Mouse (Mus musculus): ENCODE data around the gene 1700012B07Rik. TPM values are rescaled to one million over a fixed set of nuclear protein-coding genes. Genes with fewer than 3 reads are reported as not detected.

The 1700012B07Rik gene
- polyA plus RNA-seq, 1 experiment from 2014 or later: not detected

DNA sequence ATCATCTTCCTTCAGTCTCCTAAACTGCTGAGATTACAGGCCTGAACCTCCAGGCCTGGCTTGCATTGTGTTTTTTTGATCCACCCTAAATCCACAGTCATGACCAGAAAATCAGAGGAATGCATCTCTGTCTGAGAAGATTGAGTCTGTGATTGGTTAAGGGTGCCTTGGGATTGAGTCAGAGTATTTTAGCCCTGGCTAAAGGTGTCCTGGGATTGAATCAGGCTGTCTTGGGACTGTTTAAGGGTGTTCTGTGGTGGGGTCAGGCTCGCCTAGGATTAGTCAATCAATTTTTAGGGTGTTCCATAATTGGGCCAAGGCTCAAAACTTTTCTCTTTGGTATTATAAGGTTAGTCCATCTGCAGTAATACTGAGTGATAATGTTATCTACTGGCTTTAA, 10.9 kb downstream of the 1700012B07Rik start:
- WGBS: 83% methylated on average over 1 of the region's 1 CpGs
- Histone ChIP-seq H3K27ac (replicated peaks) (no peak overlapping the region), H3K4me1 (replicated peaks; ENCODE audit: control insufficient read depth, insufficient read depth) (no peaks in the 10 kb centered on the region), H3K27me3 (ENCODE audit: control insufficient read depth, insufficient read depth, low read length) (no peaks in the 10 kb centered on the region), H3K4me2 (replicated peaks; ENCODE audit: low read depth) (no peak overlapping the region), H3K9ac (ENCODE audit: low read length) (no peak overlapping the region), H3K4me3 (ENCODE audit: low read depth, low read length) (no peak overlapping the region), H3K36me3 (ENCODE audit: control insufficient read depth, insufficient read depth, low read length) (no peaks in the 10 kb centered on the region), H3K9me3 (ENCODE audit: control insufficient read depth, low read length) (no peaks in the 10 kb centered on the region)
- no peak for DNase-seq (ENCODE audit: low spot score)
- no peak for ATAC-seq (ENCODE audit: low FRiP score, low TSS enrichment)
- TF ChIP-seq EP300 (optimal IDR thresholded peaks at IDR 0.05): no peak
- TF ChIP-seq CTCF (IDR thresholded peaks at IDR 0.05; ENCODE audit: low read depth): no peak

DNA sequence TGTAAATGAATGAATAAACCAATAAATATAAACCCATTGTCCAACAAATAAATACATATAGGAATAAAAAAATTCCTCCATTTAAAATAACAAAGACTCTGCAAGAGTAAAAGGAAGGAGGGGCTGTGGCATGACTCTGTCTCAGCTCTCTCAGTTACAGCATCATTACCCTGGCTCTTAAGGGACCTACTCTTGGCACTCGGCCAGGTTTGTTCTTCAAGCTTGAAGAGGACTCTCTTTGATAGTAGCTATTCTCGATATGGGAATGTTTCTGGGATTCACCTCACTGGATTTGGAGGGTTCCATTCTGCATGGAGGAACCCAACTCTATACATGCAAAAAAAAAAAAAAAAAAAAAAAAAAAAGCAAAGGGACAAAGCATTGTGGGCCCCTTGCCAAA, 16.1 kb downstream of the 1700012B07Rik start:
- ATAC-seq (ENCODE audit: low FRiP score, low TSS enrichment): no peak
- no peak overlapping the region for H3K4me2 ChIP-seq (replicated peaks; ENCODE audit: low read depth)
- H3K9ac ChIP-seq (ENCODE audit: low read length): no peak overlapping the region
- 53% methylated on average over 2 of the region's 2 CpGs for WGBS
- no peaks in the 10 kb centered on the region for H3K27me3 ChIP-seq (ENCODE audit: control insufficient read depth, insufficient read depth, low read length)
- H3K27ac ChIP-seq (replicated peaks): no peak overlapping the region
- H3K36me3 ChIP-seq (ENCODE audit: control insufficient read depth, insufficient read depth, low read length): no peaks in the 10 kb centered on the region
- H3K9me3 ChIP-seq (ENCODE audit: control insufficient read depth, low read length): no peaks in the 10 kb centered on the region
- TF ChIP-seq CTCF (IDR thresholded peaks at IDR 0.05; ENCODE audit: low read depth) (no peak), EP300 (optimal IDR thresholded peaks at IDR 0.05) (no peak)
- no peaks in the 10 kb centered on the region for H3K4me1 ChIP-seq (replicated peaks; ENCODE audit: control insufficient read depth, insufficient read depth)
- H3K4me3 ChIP-seq (ENCODE audit: low read depth, low read length): no peak overlapping the region
- no peak for DNase-seq (ENCODE audit: low spot score)

DNA sequence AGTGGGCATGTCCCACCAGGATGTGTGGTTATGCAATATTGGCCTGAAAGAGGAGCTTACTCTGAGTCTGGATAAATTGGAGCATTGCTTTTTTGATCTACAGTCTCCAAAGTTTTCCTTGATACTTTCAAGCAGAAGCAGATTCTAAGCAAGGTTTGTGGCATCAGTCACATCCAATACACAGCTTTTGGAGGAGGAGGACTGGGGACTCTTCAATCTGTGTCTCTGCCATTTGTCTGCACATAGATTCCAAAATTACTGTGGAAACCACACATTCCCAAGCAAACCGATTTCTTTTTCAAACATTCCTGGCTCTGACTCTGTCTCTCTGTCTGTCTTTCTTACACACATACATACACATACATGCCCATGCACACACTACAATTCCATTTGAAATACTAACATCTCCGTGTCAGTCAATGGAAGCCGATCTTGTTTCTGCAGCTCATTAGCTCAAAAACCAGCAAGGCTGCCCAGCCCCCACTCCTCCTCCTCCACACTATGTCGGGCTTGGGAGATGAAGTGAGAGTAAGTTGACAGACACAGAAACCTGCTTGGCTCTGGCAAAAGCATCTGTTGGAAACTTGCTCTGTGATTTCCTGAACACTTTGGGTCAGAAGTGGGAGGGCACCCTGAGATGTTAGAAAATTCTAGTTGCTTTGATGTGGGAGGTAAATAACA, 18.5 kb downstream of the 1700012B07Rik start:
- no peaks in the 10 kb centered on the region for H3K9me3 ChIP-seq (ENCODE audit: control insufficient read depth, low read length)
- TF ChIP-seq EP300 (optimal IDR thresholded peaks at IDR 0.05): no peak
- no peak for TF ChIP-seq CTCF (IDR thresholded peaks at IDR 0.05; ENCODE audit: low read depth)
- ATAC-seq (ENCODE audit: low FRiP score, low TSS enrichment): no peak

DNA sequence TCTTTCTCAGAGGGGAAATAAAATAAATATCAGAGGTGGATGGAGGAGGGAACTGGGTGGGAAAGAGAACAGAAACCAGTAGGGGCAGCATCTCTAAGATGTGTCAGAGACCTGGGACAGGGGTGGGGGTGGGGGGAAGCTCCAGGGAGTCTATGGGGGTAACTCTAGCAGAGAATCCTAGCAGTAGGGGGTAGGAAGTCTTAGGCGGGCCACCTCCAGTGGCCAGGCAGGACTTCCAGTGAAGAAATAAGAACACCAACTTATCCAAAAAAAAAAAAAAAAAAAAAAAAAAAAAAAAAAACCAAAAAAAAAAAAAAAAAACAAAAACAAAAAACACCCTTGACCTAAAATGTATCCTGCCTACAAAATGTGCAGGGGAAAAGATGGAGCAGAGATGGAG, 26.3 kb downstream of the 1700012B07Rik start:
- no peak overlapping the region for H3K4me3 ChIP-seq (ENCODE audit: low read depth, low read length)
- DNase-seq (ENCODE audit: low spot score): no peak
- no peaks in the 10 kb centered on the region for H3K4me1 ChIP-seq (replicated peaks; ENCODE audit: control insufficient read depth, insufficient read depth)
- no peaks in the 10 kb centered on the region for H3K27me3 ChIP-seq (ENCODE audit: control insufficient read depth, insufficient read depth, low read length)
- TF ChIP-seq EP300 (optimal IDR thresholded peaks at IDR 0.05): no peak
- no peak for TF ChIP-seq CTCF (IDR thresholded peaks at IDR 0.05; ENCODE audit: low read depth)
- H3K27ac ChIP-seq (replicated peaks): no peak overlapping the region
- H3K36me3 ChIP-seq (ENCODE audit: control insufficient read depth, insufficient read depth, low read length): no peaks in the 10 kb centered on the region
- no peaks in the 10 kb centered on the region for H3K9me3 ChIP-seq (ENCODE audit: control insufficient read depth, low read length)
- no peak overlapping the region for H3K9ac ChIP-seq (ENCODE audit: low read length)
- ATAC-seq (ENCODE audit: low FRiP score, low TSS enrichment): no peak
- 77% methylated on average over 1 of the region's 1 CpGs for WGBS
- H3K4me2 ChIP-seq (replicated peaks; ENCODE audit: low read depth): no peak overlapping the region

More for the DNA sequence above, 18.5 kb downstream of the 1700012B07Rik start:
- 40% methylated on average over 4 of the region's 4 CpGs for WGBS
- DNase-seq (ENCODE audit: low spot score): no peak
- Histone ChIP-seq H3K4me1 (replicated peaks; ENCODE audit: control insufficient read depth, insufficient read depth) (no peaks in the 10 kb centered on the region), H3K27ac (replicated peaks) (no peak overlapping the region), H3K9ac (ENCODE audit: low read length) (no peak overlapping the region), H3K4me3 (ENCODE audit: low read depth, low read length) (no peak overlapping the region), H3K4me2 (replicated peaks; ENCODE audit: low read depth) (no peak overlapping the region), H3K27me3 (ENCODE audit: control insufficient read depth, insufficient read depth, low read length) (no peaks in the 10 kb centered on the region), H3K36me3 (ENCODE audit: control insufficient read depth, insufficient read depth, low read length) (no peaks in the 10 kb centered on the region)

DNA sequence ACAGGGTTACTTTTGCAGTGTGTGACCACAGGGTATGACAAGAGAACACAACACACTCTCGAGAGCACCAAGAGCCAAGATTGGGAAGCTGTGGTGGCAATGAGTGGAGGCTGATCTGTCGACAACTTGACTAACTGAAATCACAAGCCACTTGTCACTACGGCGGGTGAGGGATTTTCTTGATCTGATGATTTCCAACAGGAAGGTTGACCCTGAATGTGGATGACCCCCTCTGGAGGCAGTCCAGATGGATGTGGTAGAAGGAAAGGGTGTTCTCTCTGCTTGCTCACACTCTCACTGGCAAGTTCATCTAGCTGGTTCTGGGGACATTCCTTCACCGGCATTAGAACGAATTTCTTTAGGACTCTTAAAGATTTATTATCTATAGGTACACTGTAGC, 30.3 kb downstream of the 1700012B07Rik start:
- Histone ChIP-seq H3K4me1 (replicated peaks; ENCODE audit: control insufficient read depth, insufficient read depth) (no peaks in the 10 kb centered on the region), H3K9ac (ENCODE audit: low read length) (no peak overlapping the region), H3K27ac (replicated peaks) (no peak overlapping the region), H3K36me3 (ENCODE audit: control insufficient read depth, insufficient read depth, low read length) (no peaks in the 10 kb centered on the region), H3K4me2 (replicated peaks; ENCODE audit: low read depth) (no peak overlapping the region), H3K4me3 (ENCODE audit: low read depth, low read length) (no peak overlapping the region), H3K9me3 (ENCODE audit: control insufficient read depth, low read length) (no peaks in the 10 kb centered on the region), H3K27me3 (ENCODE audit: control insufficient read depth, insufficient read depth, low read length) (no peaks in the 10 kb centered on the region)
- no peak for ATAC-seq (ENCODE audit: low FRiP score, low TSS enrichment)
- no peak for DNase-seq (ENCODE audit: low spot score)
- TF ChIP-seq CTCF (IDR thresholded peaks at IDR 0.05; ENCODE audit: low read depth) (no peak), EP300 (optimal IDR thresholded peaks at IDR 0.05) (no peak)
- 75% methylated on average over 6 of the region's 6 CpGs for WGBS

DNA sequence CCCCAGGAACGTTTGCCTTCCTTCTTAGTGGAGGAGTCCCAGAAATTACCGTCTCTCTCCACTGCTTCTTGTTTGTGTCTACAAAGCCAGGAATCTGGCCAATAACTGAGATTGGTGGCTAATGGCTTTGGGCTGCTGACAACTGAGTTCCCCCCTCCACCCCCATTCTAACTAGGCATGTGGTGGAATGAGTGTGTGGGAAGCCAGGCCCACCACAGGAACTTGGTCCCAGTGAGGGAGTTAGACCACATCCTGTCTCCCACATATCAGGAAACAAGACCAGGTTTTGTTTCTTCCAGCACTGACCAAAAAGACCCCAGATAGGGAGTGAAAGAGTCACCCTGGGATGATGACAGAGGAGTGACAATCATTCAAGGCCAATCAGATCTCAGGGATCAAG, 32.3 kb downstream of the 1700012B07Rik start:
- Histone ChIP-seq H3K9me3 (ENCODE audit: control insufficient read depth, low read length) (no peaks in the 10 kb centered on the region), H3K27ac (replicated peaks) (no peak overlapping the region), H3K27me3 (ENCODE audit: control insufficient read depth, insufficient read depth, low read length) (no peaks in the 10 kb centered on the region), H3K4me3 (ENCODE audit: low read depth, low read length) (no peak overlapping the region), H3K36me3 (ENCODE audit: control insufficient read depth, insufficient read depth, low read length) (no peaks in the 10 kb centered on the region), H3K4me2 (replicated peaks; ENCODE audit: low read depth) (no peak overlapping the region), H3K4me1 (replicated peaks; ENCODE audit: control insufficient read depth, insufficient read depth) (no peaks in the 10 kb centered on the region), H3K9ac (ENCODE audit: low read length) (no peak overlapping the region)
- DNase-seq (ENCODE audit: low spot score) (no peak), ATAC-seq (ENCODE audit: low FRiP score, low TSS enrichment) (no peak)
- no peak for TF ChIP-seq CTCF (IDR thresholded peaks at IDR 0.05; ENCODE audit: low read depth)
- no peak for TF ChIP-seq EP300 (optimal IDR thresholded peaks at IDR 0.05)
- WGBS: 69% methylated on average over 2 of the region's 2 CpGs
